Mouse (Mus musculus) brain, embryonic 18.5 days (tissue): ENCODE results near the gene Tmsb4x.

Experiments
- DNase-seq: peaks from one replicate; pipeline ENCODE4 v3.0.0-alpha.2; 2012; ENCODE audit warnings: low read depth, low spot score

Tmsb4x gene

DNA sequence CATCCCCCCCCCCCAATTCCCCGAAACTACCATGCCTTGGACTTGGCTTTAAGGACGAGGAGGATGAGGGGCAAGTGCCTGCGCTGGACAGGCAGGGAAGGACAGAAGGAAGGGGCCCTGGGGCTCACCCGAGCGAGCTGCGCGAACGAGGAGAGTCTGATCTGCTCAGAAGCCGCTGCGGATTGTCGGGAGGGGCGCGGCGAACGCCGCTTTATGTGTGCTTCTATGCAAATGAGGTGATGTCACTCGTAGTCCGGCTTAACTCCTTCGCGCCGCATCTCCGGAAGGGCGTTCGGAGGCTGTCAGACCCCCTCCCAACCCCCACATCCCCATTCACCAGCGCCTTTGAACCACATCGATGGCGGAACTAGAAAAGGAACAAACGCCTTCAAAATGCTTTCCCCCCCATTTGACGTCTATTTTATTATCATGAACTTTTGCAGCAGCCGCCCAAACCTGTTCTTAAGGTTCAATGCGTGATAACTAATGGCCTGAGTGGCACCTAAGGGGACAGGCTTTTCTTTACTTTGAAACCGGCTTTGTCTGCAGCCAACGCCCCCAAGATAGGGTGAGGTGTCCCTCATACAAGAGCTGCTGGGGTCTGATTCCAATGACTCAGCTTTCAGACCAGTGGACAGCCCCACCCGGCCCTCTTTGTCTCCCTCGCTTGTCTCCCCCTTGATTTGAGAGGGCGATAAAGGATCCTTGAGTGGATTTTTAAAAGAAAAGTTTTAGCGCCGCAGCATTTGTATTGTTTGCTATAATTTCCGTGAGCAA is at the start of gene Tmsb4x:
TSS of gene Tmsb4x (minus strand) at position 338 of the 777 bp plus-strand sequence.
- peak; percentile 74 for DNase-seq

DNA sequence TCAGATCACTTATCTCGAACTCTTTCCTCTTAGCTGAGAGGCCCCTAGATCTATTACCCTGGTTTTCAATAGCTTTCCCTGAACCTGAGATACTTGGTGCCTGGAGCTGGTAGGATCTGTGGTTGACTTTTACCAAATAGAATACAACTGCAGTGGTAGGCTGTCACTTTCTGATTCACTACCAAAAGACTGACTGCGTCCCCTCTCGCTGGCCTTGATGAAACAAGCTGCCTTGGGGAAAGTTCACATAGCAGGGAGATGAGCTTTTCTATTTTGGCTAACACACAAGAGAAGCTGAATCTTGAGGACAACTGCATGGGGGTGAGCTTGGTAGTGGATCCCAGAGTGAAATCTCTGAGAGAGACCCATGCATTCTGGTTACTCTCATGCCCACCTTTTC is 32.6 kb upstream of the Tmsb4x start:
- no peak for DNase-seq

DNA sequence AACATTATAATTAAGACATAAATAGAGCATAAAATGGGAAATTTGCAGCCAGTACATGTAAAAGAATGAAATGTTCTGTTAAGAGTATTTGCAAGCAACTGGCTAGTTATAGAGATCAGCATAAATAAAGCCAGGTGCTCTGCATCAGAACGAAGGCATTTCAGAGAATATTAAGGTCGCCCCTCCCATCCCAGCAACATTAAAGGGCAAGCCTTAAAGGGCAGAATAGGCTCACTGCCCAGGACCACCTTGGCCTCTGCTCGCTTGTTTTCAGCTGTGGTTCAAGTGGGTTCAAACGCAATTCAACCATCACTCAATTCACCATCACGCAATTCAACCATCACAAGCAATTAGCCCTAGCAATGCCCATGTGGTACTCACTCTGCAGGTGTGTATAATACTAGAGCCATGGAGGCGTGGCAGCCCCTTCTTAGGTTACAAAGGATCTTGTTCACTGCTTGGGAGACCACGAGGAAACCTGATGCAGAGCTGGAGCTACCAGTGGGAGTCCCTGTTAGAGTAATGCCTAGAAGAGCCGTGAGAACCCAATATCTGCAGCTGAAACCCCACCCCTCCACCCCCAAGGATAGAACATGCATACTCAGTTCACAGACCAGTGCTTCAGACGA is 30.3 kb upstream of the Tmsb4x start:
- no peak for DNase-seq

DNA sequence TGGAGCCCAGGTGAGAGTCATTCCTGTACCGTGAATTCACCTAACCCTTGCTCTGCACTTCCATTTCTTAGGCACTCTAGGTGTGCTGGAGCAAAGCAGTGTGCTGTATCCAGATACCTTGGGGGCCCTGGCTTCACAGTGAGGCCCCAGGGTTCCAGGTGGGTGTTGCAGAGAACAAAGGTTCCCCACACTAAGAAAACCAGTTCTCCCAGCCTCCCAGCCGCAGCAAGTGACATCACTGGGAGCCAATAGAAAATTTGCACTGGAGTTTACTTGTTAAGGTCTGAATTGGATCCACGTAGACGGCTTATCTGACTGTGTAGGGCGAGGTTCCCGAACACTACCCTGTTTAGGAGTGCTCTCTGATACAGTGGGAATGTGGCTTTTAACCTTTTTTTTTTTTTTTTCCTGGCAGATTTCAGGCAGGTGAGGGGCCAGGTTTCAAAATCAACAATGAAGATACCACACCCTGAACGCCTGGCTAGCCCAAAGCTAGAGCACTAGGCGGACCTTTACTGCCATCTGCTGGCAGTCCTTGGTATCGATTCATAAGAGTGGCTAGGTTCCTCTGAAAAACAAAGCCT is 24.1 kb upstream of the Tmsb4x start:
- no peak for DNase-seq

DNA sequence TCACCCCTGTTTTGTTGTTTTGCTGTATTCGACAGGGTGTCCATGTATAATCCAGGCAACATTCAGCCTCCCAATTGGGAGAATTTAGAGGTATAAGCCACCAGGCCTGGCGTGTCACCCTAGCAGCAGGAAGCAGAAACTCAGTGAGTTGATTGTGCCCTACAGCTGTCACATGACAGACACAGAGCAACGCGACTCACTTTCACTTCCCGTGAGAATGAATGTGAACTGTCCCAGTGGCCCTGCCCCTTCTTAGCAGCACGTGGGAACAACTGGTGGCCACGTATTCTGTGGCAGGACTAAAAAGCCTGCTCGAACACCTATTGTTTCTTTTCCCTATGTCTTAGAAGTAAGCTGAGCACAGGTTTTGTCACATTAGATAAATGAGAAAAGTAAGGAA is 22.0 kb upstream of the Tmsb4x start:
- no peak for DNase-seq

DNA sequence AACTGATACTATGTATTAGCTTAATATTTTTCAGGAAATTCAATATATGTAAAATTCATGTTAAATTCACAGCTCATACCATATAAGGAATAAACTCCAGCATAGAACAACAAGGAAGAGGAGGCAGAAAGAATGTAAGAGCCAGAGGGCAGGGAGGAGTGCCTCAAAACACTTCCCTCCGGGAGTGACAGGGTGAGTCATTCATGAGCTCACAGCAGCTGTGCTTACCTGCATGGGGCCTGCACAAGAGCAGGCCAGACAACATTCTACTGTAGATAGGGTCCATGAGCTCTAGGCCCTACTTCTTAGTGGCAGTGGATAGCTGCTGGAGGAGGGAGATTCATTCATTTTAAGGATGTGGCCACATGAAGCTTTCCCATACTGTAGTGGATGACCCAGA is 20.7 kb upstream of the Tmsb4x start:
- DNase-seq = no peak

DNA sequence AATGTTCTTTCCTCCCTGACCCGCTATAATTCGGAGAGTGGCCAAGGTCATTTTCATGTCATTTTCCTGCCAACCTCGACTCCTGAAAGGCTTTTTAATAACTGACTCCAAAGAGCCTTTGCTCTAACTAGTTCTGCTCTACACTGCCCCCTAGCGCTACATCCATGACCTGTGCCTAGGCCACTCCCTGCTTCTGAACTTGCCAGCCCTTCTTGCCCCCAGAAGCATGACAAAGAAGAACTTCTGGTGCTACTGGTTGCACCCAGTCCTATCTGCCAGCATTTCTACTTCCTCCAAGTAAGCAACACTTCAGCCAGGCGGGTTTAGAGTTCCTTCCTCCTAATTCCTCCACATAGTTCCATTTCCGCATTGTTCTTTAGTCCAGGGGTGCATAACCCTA is 20.1 kb upstream of the Tmsb4x start:
- no peak for DNase-seq

DNA sequence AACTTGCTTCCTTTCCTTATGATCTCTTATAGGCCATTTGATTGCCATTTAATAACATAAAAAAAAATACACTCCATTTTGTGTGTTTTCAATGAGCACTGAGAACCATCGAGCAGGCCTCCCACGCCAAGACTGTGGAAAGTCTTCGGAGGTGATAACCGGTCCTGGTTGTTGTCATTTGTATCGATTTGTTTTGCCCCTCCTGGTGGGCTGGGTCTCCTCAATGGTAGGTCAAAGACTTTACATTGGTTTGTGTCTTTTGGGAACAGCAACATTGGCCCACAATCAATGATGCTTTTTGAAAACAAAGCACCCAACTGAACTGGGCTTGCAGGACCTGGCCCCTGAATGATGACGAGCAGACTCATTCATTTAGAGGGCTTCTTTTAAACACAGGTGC is 18.6 kb upstream of the Tmsb4x start:
- no peak for DNase-seq

DNA sequence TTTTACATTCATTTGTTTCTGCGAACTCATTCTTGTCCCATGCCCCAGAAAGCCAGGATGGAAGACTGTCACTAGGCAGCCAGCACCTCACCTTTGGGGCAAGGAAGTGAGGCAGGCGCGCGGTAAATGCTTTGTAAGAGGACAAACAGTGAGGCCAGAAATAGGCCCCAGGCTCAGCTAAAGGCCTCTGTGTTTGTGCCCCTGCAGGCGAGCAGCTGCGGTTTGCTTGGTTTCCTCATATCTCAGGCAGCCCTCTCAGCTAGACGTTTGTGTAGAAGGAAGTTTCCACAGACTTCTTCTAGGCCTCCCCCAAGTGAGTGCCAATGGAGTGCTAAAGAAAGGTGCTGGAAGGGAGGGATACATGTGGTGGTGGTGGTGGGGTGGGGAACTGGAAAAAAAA is 18.0 kb upstream of the Tmsb4x start:
- no peak for DNase-seq

DNA sequence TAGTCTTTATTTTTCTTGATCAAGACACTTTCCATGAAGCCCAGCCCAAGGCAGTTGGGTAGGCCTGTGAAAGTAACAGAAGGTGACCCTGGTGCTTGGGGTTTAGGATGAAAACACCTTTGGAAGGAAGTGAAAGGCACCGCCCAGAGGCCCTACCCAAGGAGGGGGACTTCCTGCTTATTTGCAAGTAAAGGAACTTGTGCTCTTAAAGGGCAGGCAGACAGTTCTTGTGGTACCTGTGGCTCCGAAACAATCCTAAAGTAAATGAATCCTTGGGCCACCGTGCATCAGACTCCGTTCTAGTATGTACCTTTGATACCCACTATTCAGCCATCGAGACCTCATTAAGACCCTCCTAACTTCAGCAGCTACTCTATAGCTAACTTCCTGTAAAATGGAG is 17.5 kb upstream of the Tmsb4x start:
- no peak for DNase-seq

DNA sequence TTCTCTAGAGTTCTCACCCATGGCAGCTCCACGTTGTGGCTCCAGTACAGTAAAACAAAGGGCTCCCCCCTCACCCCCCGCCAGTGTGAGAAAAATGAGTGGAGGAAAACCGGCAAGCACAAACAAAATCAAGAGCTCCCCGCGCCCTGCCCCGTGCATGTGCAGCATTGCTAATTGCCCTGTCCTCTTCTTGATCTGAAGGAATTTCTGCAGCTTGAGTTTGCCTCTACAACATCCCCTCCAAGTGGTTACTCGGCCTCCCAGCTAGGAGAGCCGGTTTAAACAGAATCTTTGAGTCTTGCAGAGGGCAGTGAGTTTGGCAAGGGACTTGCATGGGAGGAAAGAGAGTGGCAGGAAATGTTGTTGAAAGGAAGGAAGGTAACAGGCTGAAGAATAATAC is 3.6 kb upstream of the Tmsb4x start:
- DNase-seq = no peak

DNA sequence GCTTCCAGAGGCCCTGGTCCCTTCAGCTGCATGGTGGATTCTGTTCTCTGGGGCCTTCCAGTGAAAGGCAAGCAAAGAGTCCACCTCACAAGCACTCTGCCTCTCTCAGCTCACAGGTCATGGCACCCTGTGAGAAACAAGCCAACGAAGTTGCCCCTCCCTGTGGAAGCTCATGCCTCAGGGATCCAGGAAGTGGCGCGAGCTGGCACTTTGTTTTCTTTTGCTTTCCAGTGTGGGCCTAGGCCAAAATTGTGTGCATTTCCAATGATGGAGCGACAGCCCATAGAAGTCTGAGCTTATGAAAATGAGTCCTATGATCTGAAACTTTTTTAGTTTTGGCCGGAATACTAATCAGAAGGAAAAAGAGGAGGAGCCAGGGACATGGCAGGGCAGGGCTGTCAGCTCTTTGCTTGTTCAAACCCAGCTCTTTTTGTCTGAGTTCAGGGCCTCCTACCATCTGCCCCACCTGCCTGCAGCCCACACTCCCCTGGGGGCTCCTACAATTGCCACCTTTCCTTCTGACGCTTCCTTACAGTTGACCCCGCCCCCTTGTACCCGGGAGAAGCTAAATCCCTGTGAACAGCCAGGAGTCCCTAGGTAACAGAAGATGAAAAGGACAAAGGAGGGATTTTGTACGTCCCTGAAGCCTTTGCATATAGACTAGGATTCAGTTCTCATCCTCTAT is 2.9 kb upstream of the Tmsb4x start:
- DNase-seq = no peak

DNA sequence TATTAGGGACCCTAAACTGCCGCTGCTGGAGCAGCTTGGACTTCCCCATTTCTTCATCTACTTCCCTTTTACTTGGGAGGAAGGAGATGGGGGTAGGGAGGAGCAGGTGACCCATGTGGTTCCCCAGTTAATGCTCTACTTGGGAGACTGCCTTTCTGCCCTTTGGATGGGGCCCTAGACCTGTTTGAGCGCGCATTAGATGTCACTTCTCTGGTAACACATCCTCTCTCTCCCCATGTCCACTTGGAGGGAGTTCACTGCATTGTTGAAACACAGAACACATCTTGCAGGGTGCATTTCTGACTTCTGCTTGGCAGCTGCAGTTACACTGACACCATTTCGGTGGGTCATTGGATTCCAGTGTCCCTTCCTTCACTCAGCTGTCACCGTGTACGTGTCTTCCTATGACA is 1.2 kb upstream of the Tmsb4x start:
- no peak for DNase-seq

DNA sequence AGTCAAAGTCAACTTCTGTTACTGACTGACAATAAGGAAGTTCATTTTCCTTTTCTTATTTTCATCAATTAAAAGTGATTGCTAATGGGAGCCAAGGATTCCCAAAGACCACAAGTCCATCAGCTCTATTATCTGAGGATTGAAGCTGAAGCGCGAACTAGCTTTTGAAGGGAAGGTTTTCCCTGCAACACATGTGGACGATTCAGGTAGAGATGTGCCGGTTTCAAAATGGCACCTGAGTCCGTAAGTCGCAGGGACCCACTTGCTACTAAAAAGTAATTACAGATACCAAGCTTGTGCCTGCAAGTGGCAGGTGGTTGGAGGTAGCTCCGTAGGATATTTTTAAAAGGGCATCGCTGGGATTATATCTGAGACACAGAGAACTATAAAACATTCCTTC is 713 bp upstream of the Tmsb4x start:
- no peak for DNase-seq

DNA sequence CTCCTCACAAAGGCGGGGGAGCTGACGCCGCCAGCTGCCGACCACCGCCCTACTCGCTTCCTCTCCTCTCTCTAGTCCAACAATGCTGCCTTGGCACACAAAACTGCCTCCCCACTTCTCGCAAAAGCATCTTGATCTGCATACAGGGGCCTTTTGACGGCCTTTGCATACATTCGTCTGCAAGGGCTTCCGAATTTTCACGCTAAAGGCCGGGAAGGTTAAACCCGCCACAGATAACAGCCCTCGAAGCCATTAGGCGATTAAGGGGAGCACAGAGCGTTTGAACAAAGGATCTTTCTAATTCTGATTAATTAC is 652 bp downstream of the Tmsb4x start:
- DNase-seq = no peak

DNA sequence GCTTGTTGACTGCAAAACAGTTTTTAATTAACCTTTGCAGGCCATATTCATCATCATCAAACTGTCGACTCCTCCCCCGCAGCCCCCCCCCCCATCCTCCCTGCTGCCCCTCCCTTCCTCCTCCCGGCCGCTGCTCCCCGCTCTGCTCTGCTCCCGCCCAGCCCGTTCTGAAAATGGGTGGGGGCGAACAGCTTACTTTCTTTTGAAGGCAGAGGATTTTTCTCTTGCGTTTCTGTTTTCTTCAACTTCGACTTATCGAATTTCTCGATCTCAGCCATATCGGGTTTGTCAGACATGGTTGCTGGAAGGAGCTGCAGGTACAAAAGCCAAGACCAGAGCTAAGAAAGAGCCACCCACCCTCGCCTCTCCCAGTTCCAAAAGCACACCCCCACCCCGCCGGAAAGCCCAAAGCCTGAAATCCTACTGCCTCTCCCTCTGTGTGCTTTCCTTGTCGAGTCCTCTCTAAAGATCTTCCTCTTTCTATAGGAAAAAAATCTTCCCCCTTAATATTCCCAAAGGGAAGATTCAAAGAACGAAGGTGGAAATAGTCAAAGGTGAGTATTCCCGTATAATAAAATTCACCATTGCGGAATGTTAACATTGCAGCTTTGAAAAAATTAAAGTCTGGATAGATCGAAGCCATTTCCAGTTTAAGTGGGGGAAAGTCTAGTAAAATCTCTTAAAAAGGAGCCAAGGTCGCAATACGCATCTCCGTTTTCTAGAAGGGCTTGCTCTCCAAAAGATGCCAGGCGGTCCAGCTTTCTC is 1.2 kb downstream of the Tmsb4x start:
- no peak for DNase-seq

DNA sequence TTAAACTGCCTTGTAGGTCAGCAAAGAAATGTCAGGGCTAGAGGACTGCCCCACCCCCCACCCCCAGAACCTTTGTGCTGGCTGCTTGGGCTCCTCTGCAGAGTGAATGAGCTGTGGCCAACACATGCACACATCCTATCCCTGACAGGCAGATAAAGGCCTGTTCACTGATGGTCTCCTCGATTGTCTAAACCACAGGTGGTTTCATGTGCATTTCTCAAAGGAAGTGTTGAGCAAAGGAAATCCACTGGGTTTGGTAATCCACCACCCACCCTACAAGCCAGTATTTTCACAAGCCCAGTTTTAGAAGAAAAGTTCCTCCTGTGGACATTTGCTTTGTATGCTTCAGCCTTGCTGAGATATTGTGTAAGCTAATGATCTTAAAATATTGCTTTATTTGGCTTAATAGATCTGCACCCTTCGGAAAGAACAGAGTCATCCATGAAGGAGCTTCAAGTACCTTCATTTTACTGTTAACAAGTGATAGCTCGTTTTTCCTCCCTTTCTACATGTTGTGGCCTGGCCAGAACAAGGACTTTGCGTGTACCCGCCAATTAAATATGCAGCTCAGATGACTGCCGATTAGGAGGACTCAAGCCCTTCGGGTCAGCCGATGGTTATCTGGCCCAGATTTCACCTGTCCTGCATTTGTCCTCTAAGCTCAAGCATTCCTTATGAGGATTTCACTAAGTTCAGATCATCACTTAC is 3.1 kb downstream of the Tmsb4x start:
- no peak for DNase-seq

DNA sequence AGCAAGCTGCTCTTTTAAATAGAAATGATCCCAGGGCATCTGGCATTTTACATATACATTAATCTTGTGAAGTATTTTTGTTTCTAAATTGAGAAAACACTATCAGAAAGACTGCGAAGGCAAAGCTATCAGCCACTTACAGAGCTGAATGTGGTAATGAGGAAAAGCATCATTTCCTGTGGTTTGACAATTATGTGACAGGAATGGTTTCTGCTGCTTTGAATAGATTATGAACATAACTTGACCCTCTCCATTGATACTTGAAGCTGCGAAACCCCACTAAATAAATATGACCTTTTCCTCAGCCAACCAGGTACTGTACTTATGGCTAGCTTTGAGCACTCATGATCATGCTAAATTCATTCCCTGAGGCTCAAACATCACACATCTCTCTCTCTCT is 7.8 kb downstream of the Tmsb4x start:
- DNase-seq = no peak

DNA sequence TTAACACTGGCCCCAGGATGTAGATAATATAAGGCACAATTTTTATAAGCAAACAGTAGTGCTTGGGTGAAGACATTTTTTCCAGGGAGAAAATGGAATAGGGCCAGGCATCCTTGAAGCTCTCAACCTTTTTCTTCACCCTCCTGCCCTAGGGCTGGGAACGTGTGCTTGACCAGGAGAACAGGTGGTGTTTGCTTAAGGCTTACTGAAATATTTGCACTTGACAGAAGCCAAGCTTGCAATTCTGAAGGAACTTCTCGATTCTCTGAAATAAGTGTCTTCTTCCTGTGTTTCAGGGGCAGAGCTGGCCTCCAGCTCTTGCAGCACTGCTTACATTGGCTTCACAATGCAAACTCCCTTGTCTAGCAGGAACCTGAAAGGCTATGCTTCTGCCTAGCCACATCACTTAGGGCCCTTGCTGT is 13.9 kb downstream of the Tmsb4x start:
- DNase-seq = no peak

DNA sequence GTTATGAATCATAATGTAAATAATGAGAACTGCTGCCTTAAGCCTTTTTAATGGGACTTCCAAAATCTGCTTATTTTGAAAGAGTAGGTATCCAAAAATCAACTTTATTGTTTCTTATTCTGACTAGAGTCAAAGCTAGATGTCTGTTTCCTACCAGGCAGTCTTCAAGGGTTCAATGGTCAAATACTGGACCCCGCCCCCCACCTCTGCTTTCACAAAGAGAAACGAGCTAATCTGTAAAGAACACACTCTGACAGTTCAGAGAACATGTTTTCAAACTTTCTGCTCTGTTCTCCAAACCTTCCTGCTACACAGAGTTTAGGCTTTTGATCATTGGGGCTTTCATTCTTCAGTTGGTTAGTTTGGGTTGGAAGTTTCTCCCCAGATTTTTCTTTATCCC is 22.8 kb downstream of the Tmsb4x start:
- no peak for DNase-seq

DNA sequence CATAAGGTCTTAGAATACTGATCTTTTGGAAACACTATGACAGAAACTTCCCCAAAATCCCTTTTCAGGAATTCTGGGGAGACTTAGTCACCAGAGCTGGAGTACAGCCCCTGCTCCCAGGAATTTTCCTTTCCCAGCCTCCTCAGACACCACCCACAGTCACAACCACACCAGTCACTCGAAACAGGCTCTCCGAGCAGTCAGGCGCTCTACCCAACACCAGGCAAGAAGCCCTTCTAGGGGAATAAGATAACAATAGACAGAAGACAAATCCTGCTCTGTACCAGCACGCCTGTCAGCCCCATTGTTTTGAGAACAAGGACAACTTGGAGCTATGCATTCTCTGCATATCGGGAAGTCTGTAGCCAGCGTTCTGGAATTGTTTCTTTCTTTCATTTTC is 25.6 kb downstream of the Tmsb4x start:
- no peak for DNase-seq
